Mouse (Mus musculus): Measurements from ENCODE around the gene Rasgrp4. TPM values are rescaled to one million over a fixed set of nuclear protein-coding genes. Genes with fewer than 3 reads are reported as not detected.

Rasgrp4 gene
- 1.3 TPM for polyA plus RNA-seq (2017; shearing (Covaris generic))

GRCm38 (mm10) chr7:29134693-29135386 lies at the start of gene Rasgrp4:
Rasgrp4 (plus strand) TSS chr7:29134851.

GRCm38 (mm10) chr7:29124970-29125369 lies 9.7 kb upstream of the Rasgrp4 start, which contains the start of gene Ryr1:
Ryr1 (minus strand) TSS chr7:29125179.

GRCm38 (mm10) chr7:29155838-29156782 lies 21.5 kb downstream of the Rasgrp4 start, which contains the start of gene Fam98c:
Fam98c (minus strand) TSS chr7:29156234.

GRCm38 (mm10) chr7:29170066-29170754 lies 35.6 kb downstream of the Rasgrp4 start, which contains the start of the genes Ggn and Spred3:
Ggn (plus strand) TSS chr7:29170210.
Spred3 (minus strand) TSS chr7:29170411.

GRCm38 (mm10) chr7:29180077-29180853 lies 45.6 kb downstream of the Rasgrp4 start, which contains the start of gene Psmd8:
Psmd8 (minus strand) TSS chr7:29180701.

Other genes with a start within 250 kb of the Rasgrp4 start
- 292 TPM for gene Actn4, start 172.5 kb upstream of the Rasgrp4 start, polyA plus RNA-seq (2017; shearing (Covaris generic))
- gene Eif3k, start 153.0 kb upstream of the Rasgrp4 start, polyA plus RNA-seq (2017; shearing (Covaris generic)) = 397 TPM
- 142 TPM for gene Map4k1, start 152.8 kb upstream of the Rasgrp4 start, polyA plus RNA-seq (2017; shearing (Covaris generic))
- gene Ryr1, start 9.7 kb upstream of the Rasgrp4 start, polyA plus RNA-seq (2017; shearing (Covaris generic)) = 0.10 TPM
- gene Fam98c, start 21.4 kb downstream of the Rasgrp4 start, polyA plus RNA-seq (2017; shearing (Covaris generic)) = 11.8 TPM
- not detected for gene Ggn, start 35.4 kb downstream of the Rasgrp4 start, polyA plus RNA-seq (2017; shearing (Covaris generic))
- not detected for gene Spred3, start 35.6 kb downstream of the Rasgrp4 start, polyA plus RNA-seq (2017; shearing (Covaris generic))
- 270 TPM for gene Psmd8, start 45.9 kb downstream of the Rasgrp4 start, polyA plus RNA-seq (2017; shearing (Covaris generic))
- gene Catsperg1, start 79.2 kb downstream of the Rasgrp4 start, polyA plus RNA-seq (2017; shearing (Covaris generic)) = 0.79 TPM
- gene Kcnk6, start 97.7 kb downstream of the Rasgrp4 start, polyA plus RNA-seq (2017; shearing (Covaris generic)) = 1.5 TPM
- gene Yif1b, start 103.5 kb downstream of the Rasgrp4 start, polyA plus RNA-seq (2017; shearing (Covaris generic)) = 66.7 TPM
- 1.8 TPM for gene 2200002D01Rik, start 113.6 kb downstream of the Rasgrp4 start, polyA plus RNA-seq (2017; shearing (Covaris generic))
- gene Spint2, start 147.1 kb downstream of the Rasgrp4 start, polyA plus RNA-seq (2017; shearing (Covaris generic)) = 68.0 TPM
- not detected for gene Ppp1r14a, start 154.5 kb downstream of the Rasgrp4 start, polyA plus RNA-seq (2017; shearing (Covaris generic))
- gene Dpf1, start 169.1 kb downstream of the Rasgrp4 start, polyA plus RNA-seq (2017; shearing (Covaris generic)) = not detected

Measured in activated CD4-positive, CD25-positive, alpha-beta regulatory T cell, adult 9 weeks (primary cell).